Mouse (Mus musculus) heart, embryonic 15.5 days (tissue): ENCODE measurements around the gene Slc31a1. TPM values are rescaled to one million over a fixed set of nuclear protein-coding genes. Genes with fewer than 3 reads are reported as not detected.

Experiments
- ATAC-seq: fragments of 200-750 bp; cut with Nextera tagmentation; replicated peaks from 2 replicates; pipeline ENCODE4 v1.8.0; 2017; ENCODE audit warnings: low read depth, moderate TSS enrichment; ENCODE audit not compliant: insufficient number of reproducible peaks, insufficient read depth, low FRiP score
- H3K27ac ChIP-seq: fragments of 300-500 bp; sonication (generic); 2 replicates; pipeline ENCODE4 v1.5.1; 2015; ENCODE audit warnings: mild to moderate bottlenecking, inconsistent platforms
- H3K27me3 ChIP-seq: fragments of 300-500 bp; sonication (generic); 2 replicates; pipeline ENCODE4 v1.6.1; 2015; ENCODE audit warnings: inconsistent platforms
- H3K36me3 ChIP-seq: fragments of 300-500 bp; sonication (generic); 2 replicates; pipeline ENCODE4 v1.6.1; 2015; ENCODE audit warnings: mild to moderate bottlenecking, inconsistent platforms
- H3K4me1 ChIP-seq: fragments of 300-500 bp; sonication (generic); replicated peaks from 2 replicates; pipeline ENCODE4 v1.6.1; 2015; ENCODE audit warnings: inconsistent platforms
- H3K4me2 ChIP-seq: fragments of 300-500 bp; sonication (generic); 2 replicates; pipeline ENCODE4 v1.6.1; 2015; ENCODE audit warnings: inconsistent platforms, mild to moderate bottlenecking, moderate library complexity
- H3K4me3 ChIP-seq: fragments of 300-500 bp; sonication (generic); 2 replicates; pipeline ENCODE4 v1.5.1; 2015; ENCODE audit warnings: mild to moderate bottlenecking, inconsistent platforms
- H3K9ac ChIP-seq: fragments of 300-500 bp; sonication (generic); 2 replicates; pipeline ENCODE4 v1.6.1; 2015; ENCODE audit warnings: mild to moderate bottlenecking, inconsistent platforms
- H3K9me3 ChIP-seq: fragments of 300-500 bp; sonication (generic); replicated peaks from 2 replicates; pipeline ENCODE4 v1.6.1; 2016; ENCODE audit warnings: inconsistent platforms
- WGBS: fragments of 180-500 bp; shearing (Covaris S2); methylation state at CpG from one replicate; pipeline ENCODE4 v1.1.7; 2015; ENCODE audit warnings: mixed read lengths; 5-methylcytosine and 5-hydroxymethylcytosine counted together
- polyA plus RNA-seq: library from polyadenylated mRNA; unstranded; fragments of >200 nt; fragmentation: Nextera tagmentation; extraction: Ambion mirVana; gene quantifications from 2 replicates; pipeline ENCODE4 v1.2.1, GENCODE M21; 2015

The Slc31a1 gene
- polyA plus RNA-seq, 1 experiment from 2014 or later = 34.9 TPM

DNA sequence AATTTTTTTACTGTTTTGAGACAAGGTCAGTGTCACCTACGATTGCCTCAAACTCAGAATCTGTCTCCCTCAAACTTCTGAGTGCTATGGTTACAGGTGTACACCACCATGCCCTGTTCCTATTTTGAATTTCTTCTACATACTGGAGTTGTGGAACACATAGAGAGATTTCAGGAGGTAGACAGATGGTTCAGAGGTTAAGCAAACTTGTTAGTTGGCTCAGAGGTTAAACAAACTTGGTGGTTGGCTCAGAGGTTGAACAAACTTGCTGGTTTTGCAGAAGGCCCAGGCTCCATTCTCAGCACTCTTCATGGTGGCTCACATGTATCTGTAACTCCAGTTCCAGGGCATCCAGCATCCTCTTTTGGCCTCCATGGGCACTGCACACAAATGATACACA is 23.6 kb downstream of the Slc31a1 start:
- H3K4me3 ChIP-seq = no peak overlapping the region
- no peaks in the 10 kb centered on the region for H3K4me1 ChIP-seq
- no peak for ATAC-seq
- H3K9ac ChIP-seq = no peak overlapping the region
- WGBS = 83% methylated on average over 1 of the region's 1 CpGs
- no peak overlapping the region for H3K4me2 ChIP-seq
- no peaks in the 10 kb centered on the region for H3K9me3 ChIP-seq
- H3K36me3 ChIP-seq = peaks cover 17% of the 10 kb centered on the region
- H3K27me3 ChIP-seq = no peaks in the 10 kb centered on the region
- no peak overlapping the region for H3K27ac ChIP-seq

- 90% methylated on average over 7 of the region's 7 CpGs for WGBS
- peaks cover 24% of the 10 kb centered on the region for H3K36me3 ChIP-seq
- H3K4me2 ChIP-seq = no peak overlapping the region
- H3K4me1 ChIP-seq = no peaks in the 10 kb centered on the region
- no peaks in the 10 kb centered on the region for H3K9me3 ChIP-seq
- no peak overlapping the region for H3K27ac ChIP-seq
- no peak for ATAC-seq
- no peaks in the 10 kb centered on the region for H3K27me3 ChIP-seq
- no peak overlapping the region for H3K4me3 ChIP-seq
- no peak overlapping the region for H3K9ac ChIP-seq
Observed at GRCm38 (mm10) chr4:62385439-62385838, 24.9 kb downstream of the Slc31a1 start.

GRCm38 (mm10) chr4:62389592-62390512 is 29.3 kb downstream of the Slc31a1 start:
- WGBS = 79% methylated on average over 5 of the region's 5 CpGs
- H3K4me3 ChIP-seq = no peak overlapping the region
- H3K27ac ChIP-seq = no peak overlapping the region
- no peak for ATAC-seq
- H3K4me2 ChIP-seq = no peak overlapping the region
- H3K9me3 ChIP-seq = no peaks in the 10 kb centered on the region
- peaks cover 35% of the 10 kb centered on the region for H3K36me3 ChIP-seq
- H3K27me3 ChIP-seq = no peaks in the 10 kb centered on the region
- no peaks in the 10 kb centered on the region for H3K4me1 ChIP-seq
- H3K9ac ChIP-seq = no peak overlapping the region

GRCm38 (mm10) chr4:62391892-62392291 is 31.4 kb downstream of the Slc31a1 start:
- no peak overlapping the region for H3K9ac ChIP-seq
- H3K27ac ChIP-seq = no peak overlapping the region
- peaks cover 53% of the 10 kb centered on the region for H3K36me3 ChIP-seq
- no peaks in the 10 kb centered on the region for H3K27me3 ChIP-seq
- no peak for ATAC-seq
- no peak overlapping the region for H3K4me3 ChIP-seq
- no peaks in the 10 kb centered on the region for H3K4me1 ChIP-seq
- 80% methylated on average over 7 of the region's 7 CpGs for WGBS
- no peak overlapping the region for H3K4me2 ChIP-seq
- no peaks in the 10 kb centered on the region for H3K9me3 ChIP-seq

- H3K4me2 ChIP-seq = no peak overlapping the region
- WGBS = 64% methylated on average over 6 of the region's 6 CpGs
- no peaks in the 10 kb centered on the region for H3K9me3 ChIP-seq
- H3K9ac ChIP-seq = no peak overlapping the region
- no peak overlapping the region for H3K27ac ChIP-seq
- no peaks in the 10 kb centered on the region for H3K4me1 ChIP-seq
- no peak overlapping the region for H3K4me3 ChIP-seq
- no peaks in the 10 kb centered on the region for H3K27me3 ChIP-seq
- H3K36me3 ChIP-seq = peaks cover 55% of the 10 kb centered on the region
- ATAC-seq = no peak
Observed at GRCm38 (mm10) chr4:62393459-62393858, 32.9 kb downstream of the Slc31a1 start.

- no peaks in the 10 kb centered on the region for H3K4me1 ChIP-seq
- peaks cover 65% of the 10 kb centered on the region for H3K36me3 ChIP-seq
- WGBS = 82% methylated on average over 1 of the region's 1 CpGs
- no peak overlapping the region for H3K9ac ChIP-seq
- H3K4me2 ChIP-seq = no peak overlapping the region
- no peak overlapping the region for H3K27ac ChIP-seq
- no peak for ATAC-seq
- H3K27me3 ChIP-seq = no peaks in the 10 kb centered on the region
- no peak overlapping the region for H3K4me3 ChIP-seq
- H3K9me3 ChIP-seq = no peaks in the 10 kb centered on the region
Observed at GRCm38 (mm10) chr4:62395806-62396205, 35.3 kb downstream of the Slc31a1 start.

GRCm38 (mm10) chr4:62397616-62398365 is 37.3 kb downstream of the Slc31a1 start:
- 70% methylated on average over 4 of the region's 4 CpGs for WGBS
- ATAC-seq = no peak
- H3K4me1 ChIP-seq = no peaks in the 10 kb centered on the region
- no peak overlapping the region for H3K27ac ChIP-seq
- H3K9me3 ChIP-seq = no peaks in the 10 kb centered on the region
- H3K4me3 ChIP-seq = no peak overlapping the region
- no peaks in the 10 kb centered on the region for H3K27me3 ChIP-seq
- no peak overlapping the region for H3K4me2 ChIP-seq
- H3K9ac ChIP-seq = no peak overlapping the region
- H3K36me3 ChIP-seq = peaks cover 79% of the 10 kb centered on the region

DNA sequence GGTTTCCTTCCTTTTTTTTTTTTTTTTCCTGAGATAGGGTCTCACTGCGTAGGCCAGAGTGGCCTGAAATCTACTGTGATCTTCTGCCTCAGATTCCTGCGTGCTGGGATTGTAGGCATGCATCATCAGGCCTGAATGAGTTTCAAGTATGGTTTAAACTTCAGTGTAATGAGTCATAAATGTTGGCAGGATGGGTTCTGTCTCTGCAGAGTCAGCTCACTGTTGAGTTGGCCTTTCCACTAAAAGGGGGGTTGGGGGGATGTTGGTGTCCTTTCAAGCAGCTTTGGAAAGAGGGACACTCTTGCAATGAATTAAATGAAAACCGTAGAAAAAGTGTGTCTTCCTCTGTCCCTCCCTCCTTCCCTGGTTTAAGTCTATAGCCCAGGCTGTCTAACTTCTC is 38.4 kb downstream of the Slc31a1 start:
- H3K4me2 ChIP-seq = no peak overlapping the region
- H3K4me3 ChIP-seq = no peak overlapping the region
- H3K9me3 ChIP-seq = no peaks in the 10 kb centered on the region
- peaks cover 75% of the 10 kb centered on the region for H3K36me3 ChIP-seq
- 92% methylated on average over 3 of the region's 3 CpGs for WGBS
- H3K9ac ChIP-seq = no peak overlapping the region
- H3K4me1 ChIP-seq = no peaks in the 10 kb centered on the region
- no peak for ATAC-seq
- no peak overlapping the region for H3K27ac ChIP-seq
- H3K27me3 ChIP-seq = no peaks in the 10 kb centered on the region

GRCm38 (mm10) chr4:62406133-62406532 is 45.6 kb downstream of the Slc31a1 start:
- H3K27me3 ChIP-seq = no peaks in the 10 kb centered on the region
- no peak overlapping the region for H3K4me3 ChIP-seq
- no peak overlapping the region for H3K27ac ChIP-seq
- ATAC-seq = no peak
- H3K36me3 ChIP-seq = peaks cover 18% of the 10 kb centered on the region
- 85% methylated on average over 4 of the region's 4 CpGs for WGBS
- peaks cover 36% of the 10 kb centered on the region for H3K4me1 ChIP-seq
- H3K9ac ChIP-seq = no peak overlapping the region
- H3K4me2 ChIP-seq = no peak overlapping the region
- no peaks in the 10 kb centered on the region for H3K9me3 ChIP-seq

GRCm38 (mm10) chr4:62407730-62408582 is 47.4 kb downstream of the Slc31a1 start:
- peak overlapping the region; percentile 80 for H3K4me3 ChIP-seq
- H3K4me2 ChIP-seq = peak overlapping the region; percentile 50
- H3K9me3 ChIP-seq = no peaks in the 10 kb centered on the region
- no peaks in the 10 kb centered on the region for H3K27me3 ChIP-seq
- under 1% methylated on average over 35 of the region's 35 CpGs for WGBS
- peak; percentile 25 for ATAC-seq
- peaks cover 36% of the 10 kb centered on the region for H3K4me1 ChIP-seq
- H3K36me3 ChIP-seq = peaks cover 18% of the 10 kb centered on the region
- H3K27ac ChIP-seq = peak overlapping the region; percentile 72
- H3K9ac ChIP-seq = peak overlapping the region; percentile 60
